Mouse (Mus musculus) limb, embryonic 14.5 days (tissue): ENCODE measurements at regions not wholly inside any gene's neighbourhood (a gene's known extent, or its start where the extent isn't known, plus 50 kb on each side); places are given as distances from the start of the nearest gene placed in this dataset.

Experiments used
- ATAC-seq: fragments of 200-750 bp; cut with Nextera tagmentation; 2 replicates; pipeline ENCODE4 v1.8.0; 2017; ENCODE audit warnings: low read depth, moderate number of reproducible peaks, moderate TSS enrichment; ENCODE audit not compliant: low FRiP score
- DNase-seq: peaks from one replicate; pipeline ENCODE4 v3.0.0-alpha.2; 2015; ENCODE audit warnings: low spot score
- H3K27ac ChIP-seq: fragments of 300-500 bp; sonication (generic); replicated peaks from 2 replicates; pipeline ENCODE4 v1.5.1; 2014; ENCODE audit warnings: low read depth, mild to moderate bottlenecking, low read length, moderate library complexity, mixed read lengths
- H3K27me3 ChIP-seq: fragments of 300-500 bp; sonication (generic); 2 replicates; pipeline ENCODE4 v1.6.1; 2014; ENCODE audit warnings: low read length, mixed read lengths; ENCODE audit not compliant: control insufficient read depth, insufficient read depth
- H3K36me3 ChIP-seq: fragments of 300-500 bp; sonication (generic); 2 replicates; pipeline ENCODE4 v1.6.1; 2014; ENCODE audit warnings: mild to moderate bottlenecking, low read length, moderate library complexity, mixed read lengths; ENCODE audit not compliant: control insufficient read depth, insufficient read depth
- H3K4me1 ChIP-seq: fragments of 300-500 bp; sonication (generic); 2 replicates; pipeline ENCODE4 v1.6.1; 2014; ENCODE audit warnings: antibody characterized with exemption, low read length, mixed read lengths; ENCODE audit not compliant: control insufficient read depth, insufficient read depth
- H3K4me2 ChIP-seq: fragments of 300-500 bp; sonication (generic); replicated peaks from 2 replicates; pipeline ENCODE4 v1.6.1; 2014; ENCODE audit warnings: low read depth, mild to moderate bottlenecking, low read length, moderate library complexity; ENCODE audit not compliant: severe bottlenecking
- H3K4me3 ChIP-seq: fragments of 300-500 bp; sonication (generic); replicated peaks from 2 replicates; pipeline ENCODE4 v1.5.1; 2014; ENCODE audit warnings: low read length
- H3K9ac ChIP-seq: fragments of 300-500 bp; sonication (generic); 2 replicates; pipeline ENCODE4 v1.6.1; 2014; ENCODE audit warnings: mild to moderate bottlenecking, low read depth, low read length, moderate library complexity; ENCODE audit not compliant: severe bottlenecking
- H3K9me3 ChIP-seq: fragments of 300-500 bp; sonication (generic); 2 replicates; pipeline ENCODE4 v1.6.1; 2016; ENCODE audit warnings: low read length; ENCODE audit not compliant: control insufficient read depth
- POLR2A ChIP-seq: fragments of 200-500 bp; IDR thresholded peaks from 2 replicates; pipeline ENCODE4 v1.8.0; 2012; ENCODE audit warnings: inconsistent platforms, mild to moderate bottlenecking, moderate library complexity, borderline replicate concordance; ENCODE audit not compliant: insufficient read depth, insufficient read length; ENCODE audit errors: extremely low read depth
- WGBS: fragments of 180-500 bp; shearing (Covaris S2); extraction: QIAGEN DNeasy Blood & Tissue Kit; methylation state at CpG from one replicate; pipeline ENCODE4 v1.1.7; 2014; 5-methylcytosine and 5-hydroxymethylcytosine counted together

DNA sequence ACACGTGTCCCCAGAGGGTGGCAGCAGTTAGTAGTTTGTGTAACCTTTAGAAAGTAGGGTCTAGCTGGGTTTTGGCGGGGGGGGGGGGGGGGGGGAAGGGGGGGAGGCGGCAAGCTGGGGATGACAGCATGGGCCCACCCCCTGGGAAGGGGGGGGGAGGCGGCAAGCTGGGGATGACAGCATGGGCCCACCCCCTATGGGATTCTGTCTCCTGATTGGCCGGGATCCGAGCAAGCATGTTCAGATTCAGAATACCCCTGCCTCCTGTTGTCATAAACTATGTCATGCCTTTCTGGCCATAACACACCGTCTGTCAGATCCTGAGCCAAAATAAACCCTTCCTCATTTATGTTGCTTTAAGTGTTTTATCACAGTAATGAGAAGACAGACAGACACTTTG lies 479.1 kb downstream of the Insc start:
- no peaks in the 10 kb centered on the region for H3K36me3 ChIP-seq
- no peak overlapping the region for H3K4me3 ChIP-seq
- ATAC-seq (0 out of 2 replicates have a peak, but pooled peaks have one; percentile 44), DNase-seq (no peak)
- no peak overlapping the region for H3K9ac ChIP-seq
- no peak overlapping the region for H3K27ac ChIP-seq
- 0 out of 2 replicates have a peak, but pooled peaks cover 4% of the 10 kb centered on the region for H3K27me3 ChIP-seq
- peaks cover 9% of the 10 kb centered on the region for H3K4me1 ChIP-seq
- TF ChIP-seq POLR2A, result no peak
- 52% methylated on average over 5 of the region's 7 CpGs for WGBS
- no peak overlapping the region for H3K4me2 ChIP-seq
- no peaks in the 10 kb centered on the region for H3K9me3 ChIP-seq

DNA sequence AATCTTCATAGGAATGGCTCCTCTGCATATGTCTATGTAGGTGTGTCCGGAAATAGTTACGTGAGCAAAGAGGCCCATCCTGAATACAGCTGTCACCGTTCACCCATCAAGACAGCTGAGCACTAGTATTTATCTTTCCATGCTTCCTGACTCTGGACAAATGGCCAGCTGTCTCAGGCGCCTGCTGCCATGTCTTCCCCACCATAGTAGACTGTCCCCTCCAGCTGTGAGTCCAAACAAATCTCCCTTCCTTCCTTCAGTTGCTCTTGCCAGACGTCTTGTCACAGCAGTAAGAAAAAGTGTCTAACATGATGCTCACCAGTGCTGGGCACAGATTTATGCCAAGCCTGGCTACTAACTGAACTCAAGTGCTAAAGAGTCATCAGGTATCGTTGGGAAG lies 487.0 kb downstream of the Insc start:
- H3K27me3 ChIP-seq, result no peaks in the 10 kb centered on the region
- no peak overlapping the region for H3K4me3 ChIP-seq
- peaks cover 5% of the 10 kb centered on the region for H3K4me1 ChIP-seq
- TF ChIP-seq POLR2A, result no peak
- WGBS, result 74% methylated on average over 6 of the region's 6 CpGs
- no peak for DNase-seq
- H3K9ac ChIP-seq, result no peak overlapping the region
- H3K27ac ChIP-seq, result no peak overlapping the region
- no peak for ATAC-seq
- H3K36me3 ChIP-seq, result no peaks in the 10 kb centered on the region
- H3K4me2 ChIP-seq, result no peak overlapping the region
- no peaks in the 10 kb centered on the region for H3K9me3 ChIP-seq

DNA sequence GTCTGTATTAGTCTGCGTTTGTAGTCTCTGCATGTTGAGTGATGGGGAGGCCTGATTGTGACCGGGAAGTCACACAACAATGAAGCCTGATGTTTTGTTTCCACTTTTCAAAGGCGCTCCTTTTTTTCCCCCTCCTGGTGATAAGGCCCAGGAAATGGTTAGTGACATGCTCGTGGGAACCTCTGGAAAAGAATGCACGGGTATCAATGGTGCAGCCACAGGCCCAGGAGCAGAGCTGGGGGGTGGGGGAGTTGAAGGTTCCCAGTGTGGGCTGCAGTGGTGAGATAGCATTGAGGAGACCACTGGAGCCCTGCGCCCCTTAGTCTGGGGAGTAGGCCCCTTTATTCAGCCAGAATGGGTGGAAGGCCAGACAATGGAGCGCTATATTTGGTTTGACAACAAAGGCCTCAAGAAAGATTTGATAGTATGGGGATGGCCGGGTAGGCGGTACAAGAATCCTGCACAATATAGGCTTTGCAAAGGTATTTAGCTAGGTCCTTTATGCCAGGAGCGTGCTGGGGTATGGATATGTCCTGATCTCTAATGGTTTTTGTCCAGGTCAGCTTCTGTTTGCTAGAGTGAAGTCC lies 490.4 kb downstream of the Insc start:
- no peaks in the 10 kb centered on the region for H3K27me3 ChIP-seq
- TF ChIP-seq POLR2A, result no peak
- no peak overlapping the region for H3K4me3 ChIP-seq
- no peak overlapping the region for H3K27ac ChIP-seq
- H3K4me2 ChIP-seq, result no peak overlapping the region
- DNase-seq, result no peak
- no peaks in the 10 kb centered on the region for H3K9me3 ChIP-seq
- peaks cover 5% of the 10 kb centered on the region for H3K4me1 ChIP-seq
- H3K36me3 ChIP-seq, result no peaks in the 10 kb centered on the region
- 59% methylated on average over 10 of the region's 10 CpGs for WGBS
- no peak for ATAC-seq
- H3K9ac ChIP-seq, result no peak overlapping the region

DNA sequence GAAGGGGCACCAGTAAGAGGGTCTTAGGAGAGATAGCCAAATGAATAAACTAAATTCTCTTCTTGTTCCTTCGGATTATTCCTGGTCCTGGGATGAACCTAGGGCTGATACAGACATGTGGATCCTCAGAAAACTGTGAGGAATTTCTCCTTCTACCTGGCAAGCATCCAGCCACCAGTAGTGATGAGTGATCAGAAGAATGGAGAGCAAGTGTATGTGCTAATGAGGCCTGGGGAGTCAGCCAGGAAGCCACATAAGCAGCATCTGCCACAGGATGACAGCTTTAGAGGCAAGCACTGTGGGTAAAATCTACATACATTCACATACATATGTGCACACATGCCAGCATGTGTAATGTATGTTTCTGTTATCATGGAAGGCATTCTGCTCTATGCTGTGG lies 493.6 kb downstream of the Insc start:
- no peak overlapping the region for H3K27ac ChIP-seq
- no peak overlapping the region for H3K9ac ChIP-seq
- no peaks in the 10 kb centered on the region for H3K36me3 ChIP-seq
- H3K4me3 ChIP-seq, result no peak overlapping the region
- peaks cover 5% of the 10 kb centered on the region for H3K4me1 ChIP-seq
- no peak for DNase-seq
- H3K27me3 ChIP-seq, result no peaks in the 10 kb centered on the region
- H3K4me2 ChIP-seq, result no peak overlapping the region
- WGBS, result 92% methylated on average over 1 of the region's 1 CpGs
- H3K9me3 ChIP-seq, result no peaks in the 10 kb centered on the region
- ATAC-seq, result no peak
- no peak for TF ChIP-seq POLR2A

DNA sequence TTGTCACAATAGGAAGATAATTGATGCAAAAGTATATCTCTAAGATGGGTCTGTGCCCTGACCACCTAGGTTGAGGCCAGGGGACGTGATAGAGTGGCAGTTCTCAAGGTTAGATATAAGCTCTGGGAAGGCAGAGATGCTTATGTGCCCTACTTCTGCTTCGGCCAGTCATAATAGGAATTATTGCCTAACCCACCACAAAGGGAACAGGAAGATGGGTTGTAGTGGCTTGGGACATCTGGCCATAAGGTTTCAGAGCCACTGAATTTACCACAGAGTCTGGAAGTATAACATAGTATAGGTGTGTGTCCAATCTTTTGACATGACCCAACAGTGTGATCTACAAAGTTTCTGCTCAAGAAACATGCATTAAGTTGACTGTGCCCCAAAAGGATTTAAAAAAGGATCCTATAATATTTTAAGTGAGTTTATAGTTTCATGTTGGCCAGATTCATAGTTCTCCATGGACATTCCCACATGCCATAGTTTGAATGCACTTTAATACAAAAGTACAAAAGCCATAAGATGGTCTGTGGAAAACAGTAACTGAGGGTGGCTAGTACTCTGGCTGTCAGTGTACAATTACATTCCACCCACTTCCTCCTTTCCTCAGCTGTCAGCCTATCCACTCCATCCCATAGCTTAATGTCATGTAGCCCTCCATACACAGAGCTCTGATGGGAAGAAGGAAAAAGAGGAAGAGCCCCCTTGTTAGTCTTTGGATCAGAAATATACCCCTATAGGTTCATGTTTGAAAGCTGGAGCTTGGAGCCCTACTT lies 508.3 kb downstream of the Insc start:
- ATAC-seq, result 0 out of 2 replicates have a peak, but pooled peaks have one; percentile 50
- TF ChIP-seq POLR2A, result no peak
- Histone ChIP-seq H3K9me3 (no peaks in the 10 kb centered on the region), H3K4me1 (peaks cover 18% of the 10 kb centered on the region), H3K36me3 (no peaks in the 10 kb centered on the region), H3K27ac (no peak overlapping the region; the same call in 1 of the 2 replicates), H3K4me2 (no peak overlapping the region), H3K9ac (no peak overlapping the region), H3K4me3 (no peak overlapping the region), H3K27me3 (no peaks in the 10 kb centered on the region)
- 93% methylated on average over 2 of the region's 2 CpGs for WGBS
- no peak for DNase-seq
